Mouse (Mus musculus) embryonic facial prominence, embryonic 11.5 days (tissue): ENCODE measurements around the gene Eipr1. TPM values are rescaled to one million over a fixed set of nuclear protein-coding genes. Genes with fewer than 3 reads are reported as not detected.

Experiments used
- ATAC-seq: fragments of 200-750 bp; cut with Nextera tagmentation; replicated peaks from 2 replicates; pipeline ENCODE4 v1.8.0; 2017; ENCODE audit warnings: low read depth; ENCODE audit not compliant: insufficient number of reproducible peaks, low FRiP score, low TSS enrichment
- DNase-seq: peaks from one replicate; pipeline ENCODE4 v3.0.0-alpha.2; 2015; ENCODE audit warnings: low spot score
- H3K27ac ChIP-seq: fragments of 300-500 bp; sonication (generic); replicated peaks from 2 replicates; pipeline ENCODE4 v1.5.1; 2014; ENCODE audit warnings: mild to moderate bottlenecking, low read depth, low read length, control low read depth
- H3K27me3 ChIP-seq: fragments of 300-500 bp; sonication (generic); 2 replicates; pipeline ENCODE4 v1.6.1; 2014; ENCODE audit warnings: mild to moderate bottlenecking, low read length, moderate library complexity, mixed read lengths; ENCODE audit not compliant: control insufficient read depth, insufficient read depth
- H3K36me3 ChIP-seq: fragments of 300-500 bp; sonication (generic); replicated peaks from 2 replicates; pipeline ENCODE4 v1.6.1; 2014; ENCODE audit warnings: low read depth, mild to moderate bottlenecking, low read length, moderate library complexity, mixed read lengths; ENCODE audit not compliant: control insufficient read depth, insufficient read depth
- H3K4me1 ChIP-seq: fragments of 300-500 bp; sonication (generic); 2 replicates; pipeline ENCODE4 v1.6.1; 2014; ENCODE audit warnings: low read length, mixed read lengths; ENCODE audit not compliant: control insufficient read depth, insufficient read depth
- H3K4me2 ChIP-seq: fragments of 300-500 bp; sonication (generic); 2 replicates; pipeline ENCODE4 v1.6.1; 2014; ENCODE audit warnings: low read depth, mild to moderate bottlenecking, control low read depth, low read length, moderate library complexity
- H3K4me3 ChIP-seq: fragments of 300-500 bp; sonication (generic); 2 replicates; pipeline ENCODE4 v1.5.1; 2014; ENCODE audit warnings: low read depth, low read length, control low read depth
- H3K9ac ChIP-seq: fragments of 300-500 bp; sonication (generic); replicated peaks from 2 replicates; pipeline ENCODE4 v1.6.1; 2014; ENCODE audit warnings: mild to moderate bottlenecking, control low read depth, low read length
- H3K9me3 ChIP-seq: fragments of 300-500 bp; sonication (generic); replicated peaks from 2 replicates; pipeline ENCODE4 v1.6.1; 2016; ENCODE audit warnings: mild to moderate bottlenecking, low read length, inconsistent platforms, mixed read lengths; ENCODE audit not compliant: control insufficient read depth
- WGBS: fragments of 180-500 bp; shearing (Covaris S2); extraction: QIAGEN DNeasy Blood & Tissue Kit; methylation state at CpG from one replicate; pipeline ENCODE4 v1.1.7; 2014; 5-methylcytosine and 5-hydroxymethylcytosine counted together
- polyA plus RNA-seq: library from polyadenylated mRNA; unstranded; fragments of >200 nt; fragmentation: Nextera tagmentation; extraction: Ambion mirVana; gene quantifications from 2 replicates; pipeline ENCODE4 v1.2.1, GENCODE M21; 2014

Eipr1 gene
- polyA plus RNA-seq, 1 experiment from 2014 or later = 33.9 TPM

GRCm38 (mm10) chr12:28848726-28849612 lies 97.4 kb downstream of the Eipr1 start:
- H3K36me3 ChIP-seq = no peaks in the 10 kb centered on the region
- no peak overlapping the region for H3K4me3 ChIP-seq
- DNase-seq (no peak), ATAC-seq (no peak)
- no peaks in the 10 kb centered on the region for H3K27me3 ChIP-seq
- WGBS = 85% methylated on average over 18 of the region's 18 CpGs
- H3K4me1 ChIP-seq = no peaks in the 10 kb centered on the region
- H3K9ac ChIP-seq = no peak overlapping the region
- no peak overlapping the region for H3K27ac ChIP-seq
- no peaks in the 10 kb centered on the region for H3K9me3 ChIP-seq
- H3K4me2 ChIP-seq = no peak overlapping the region

GRCm38 (mm10) chr12:28859495-28860263 lies 108.1 kb downstream of the Eipr1 start:
- Histone ChIP-seq H3K4me2 (no peak overlapping the region), H3K4me3 (no peak overlapping the region), H3K36me3 (no peaks in the 10 kb centered on the region), H3K9ac (no peak overlapping the region), H3K27ac (no peak overlapping the region), H3K27me3 (no peaks in the 10 kb centered on the region), H3K9me3 (no peaks in the 10 kb centered on the region), H3K4me1 (no peaks in the 10 kb centered on the region)
- DNase-seq (no peak), ATAC-seq (no peak)
- WGBS = 73% methylated on average over 11 of the region's 11 CpGs

- Histone ChIP-seq H3K4me2 (no peak overlapping the region), H3K4me1 (no peaks in the 10 kb centered on the region), H3K36me3 (no peaks in the 10 kb centered on the region), H3K4me3 (no peak overlapping the region), H3K27ac (no peak overlapping the region), H3K9ac (no peak overlapping the region), H3K9me3 (no peaks in the 10 kb centered on the region), H3K27me3 (no peaks in the 10 kb centered on the region)
- 37% methylated on average over 5 of the region's 5 CpGs for WGBS
- ATAC-seq (no peak), DNase-seq (no peak)
These were observed 108.6 kb downstream of the Eipr1 start for GRCm38 (mm10) chr12:28860264-28860560.

GRCm38 (mm10) chr12:28863260-28863659 lies 111.7 kb downstream of the Eipr1 start:
- no peak for DNase-seq
- no peak overlapping the region for H3K4me3 ChIP-seq
- no peak overlapping the region for H3K4me2 ChIP-seq
- no peaks in the 10 kb centered on the region for H3K4me1 ChIP-seq
- no peaks in the 10 kb centered on the region for H3K36me3 ChIP-seq
- no peak for ATAC-seq
- H3K9me3 ChIP-seq = no peaks in the 10 kb centered on the region
- WGBS = 92% methylated on average over 12 of the region's 12 CpGs
- H3K27ac ChIP-seq = no peak overlapping the region
- no peak overlapping the region for H3K9ac ChIP-seq
- no peaks in the 10 kb centered on the region for H3K27me3 ChIP-seq

- Histone ChIP-seq H3K4me2 (no peak overlapping the region), H3K36me3 (no peaks in the 10 kb centered on the region), H3K9me3 (no peaks in the 10 kb centered on the region), H3K9ac (no peak overlapping the region), H3K27ac (no peak overlapping the region), H3K27me3 (no peaks in the 10 kb centered on the region), H3K4me1 (no peaks in the 10 kb centered on the region), H3K4me3 (no peak overlapping the region)
- DNase-seq = no peak
- ATAC-seq = no peak
- WGBS = 71% methylated on average over 1 of the region's 1 CpGs
These were observed 114.5 kb downstream of the Eipr1 start for GRCm38 (mm10) chr12:28866121-28866520.

GRCm38 (mm10) chr12:28868794-28869193 lies 117.2 kb downstream of the Eipr1 start:
- no peaks in the 10 kb centered on the region for H3K36me3 ChIP-seq
- H3K27me3 ChIP-seq = no peaks in the 10 kb centered on the region
- H3K4me3 ChIP-seq = no peak overlapping the region
- DNase-seq (no peak), ATAC-seq (no peak)
- WGBS = 92% methylated on average over 4 of the region's 4 CpGs
- H3K4me2 ChIP-seq = no peak overlapping the region
- no peak overlapping the region for H3K9ac ChIP-seq
- H3K9me3 ChIP-seq = no peaks in the 10 kb centered on the region
- H3K27ac ChIP-seq = no peak overlapping the region
- H3K4me1 ChIP-seq = no peaks in the 10 kb centered on the region

GRCm38 (mm10) chr12:28872271-28872670 lies 120.7 kb downstream of the Eipr1 start:
- Histone ChIP-seq H3K9me3 (no peaks in the 10 kb centered on the region), H3K4me3 (no peak overlapping the region), H3K27me3 (no peaks in the 10 kb centered on the region), H3K36me3 (no peaks in the 10 kb centered on the region), H3K9ac (no peak overlapping the region), H3K4me2 (no peak overlapping the region), H3K27ac (no peak overlapping the region), H3K4me1 (no peaks in the 10 kb centered on the region)
- no peak for ATAC-seq
- 83% methylated on average over 12 of the region's 12 CpGs for WGBS
- no peak for DNase-seq

- 82% methylated on average over 8 of the region's 8 CpGs for WGBS
These were observed 123.2 kb downstream of the Eipr1 start for GRCm38 (mm10) chr12:28874781-28875251.

More at GRCm38 (mm10) chr12:28874781-28875251, 123.2 kb downstream of the Eipr1 start:
- H3K36me3 ChIP-seq = no peaks in the 10 kb centered on the region
- ATAC-seq (no peak), DNase-seq (no peak)
- no peaks in the 10 kb centered on the region for H3K27me3 ChIP-seq
- no peak overlapping the region for H3K4me3 ChIP-seq
- no peak overlapping the region for H3K9ac ChIP-seq
- no peaks in the 10 kb centered on the region for H3K9me3 ChIP-seq
- H3K4me2 ChIP-seq = no peak overlapping the region
- H3K4me1 ChIP-seq = no peaks in the 10 kb centered on the region
- H3K27ac ChIP-seq = no peak overlapping the region
